Mouse (Mus musculus): ENCODE measurements around the gene Phactr2. TPM values are rescaled to one million over a fixed set of nuclear protein-coding genes. Genes with fewer than 3 reads are reported as not detected.
A peak's percentile ranks its signal among the peaks of the same experiment; 100 is the strongest.

Gene Phactr2
- polyA plus RNA-seq, 1 experiment from 2014 or later = 28.8 TPM

DNA sequence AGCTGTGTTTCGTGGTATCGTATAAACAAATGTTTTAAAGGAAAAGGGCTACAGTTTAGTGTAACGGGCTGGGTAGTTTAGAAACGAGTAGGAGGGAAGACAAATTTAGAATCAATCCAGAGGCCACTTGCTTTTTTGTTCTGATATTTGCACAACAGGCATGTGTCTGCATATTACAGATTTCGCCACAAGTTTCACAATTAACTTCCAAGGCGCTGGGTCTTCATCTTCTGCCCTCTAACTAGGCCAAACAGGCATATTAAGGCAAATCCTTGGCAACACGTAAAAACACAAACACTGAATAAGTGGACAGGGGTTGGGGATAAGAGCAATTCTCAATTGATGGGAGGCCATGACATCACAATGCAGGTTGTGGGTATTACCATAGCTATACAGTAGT, 298.3 kb downstream of the Phactr2 start:
- Histone ChIP-seq H3K4me2 (ENCODE audit: low read depth, severe bottlenecking) (no peak overlapping the region), H3K4me3 (ENCODE audit: low read depth, low read length) (no peak overlapping the region), H3K27ac (replicated peaks; ENCODE audit: low read depth, low read length) (no peak overlapping the region), H3K9ac (ENCODE audit: low read length) (no peak overlapping the region), H3K9me3 (ENCODE audit: control insufficient read depth, low read length) (no peaks in the 10 kb centered on the region), H3K27me3 (ENCODE audit: control insufficient read depth, insufficient read depth, low read length) (no peaks in the 10 kb centered on the region), H3K36me3 (ENCODE audit: control insufficient read depth, insufficient read depth, low read length) (peaks cover 4% of the 10 kb centered on the region; the same call in 1 of the 2 replicates), H3K4me1 (ENCODE audit: control insufficient read depth, insufficient read depth, low read length) (peaks cover 19% of the 10 kb centered on the region)
- no peak for ATAC-seq (ENCODE audit: insufficient number of reproducible peaks, low FRiP score, low TSS enrichment, low read depth)
- WGBS = 96% methylated on average over 7 of the region's 7 CpGs
- DNase-seq (ENCODE audit: low spot score) = no peak

DNA sequence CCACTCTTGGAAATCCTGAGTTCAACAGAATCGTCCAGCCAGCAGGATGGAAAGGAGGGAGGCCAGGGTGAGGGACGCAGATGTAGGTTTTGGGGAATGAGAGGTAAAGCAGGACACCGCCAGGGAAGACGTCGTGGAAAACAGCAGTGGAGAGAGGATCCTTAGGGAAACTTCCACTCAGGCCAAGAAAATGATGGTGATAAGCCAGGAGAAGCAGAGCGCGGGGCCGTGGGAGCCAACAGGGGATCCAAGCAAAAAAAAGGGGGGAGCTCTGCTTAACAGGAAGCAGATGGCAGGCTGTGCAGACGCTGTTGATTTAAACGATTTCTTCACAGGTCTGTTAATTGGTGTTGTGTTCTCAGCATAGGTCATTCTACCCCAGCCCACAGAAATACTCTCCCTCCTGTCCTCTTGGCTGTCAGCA, 301.4 kb downstream of the Phactr2 start:
- Histone ChIP-seq H3K9ac (ENCODE audit: low read length) (no peak overlapping the region), H3K4me1 (ENCODE audit: control insufficient read depth, insufficient read depth, low read length) (peaks cover 24% of the 10 kb centered on the region), H3K9me3 (ENCODE audit: control insufficient read depth, low read length) (no peaks in the 10 kb centered on the region), H3K27me3 (ENCODE audit: control insufficient read depth, insufficient read depth, low read length) (no peaks in the 10 kb centered on the region), H3K4me3 (ENCODE audit: low read depth, low read length) (no peak overlapping the region), H3K4me2 (ENCODE audit: low read depth, severe bottlenecking) (peak overlapping the region; percentile 24; the same call in 1 of the 2 replicates), H3K27ac (replicated peaks; ENCODE audit: low read depth, low read length) (no peak overlapping the region), H3K36me3 (ENCODE audit: control insufficient read depth, insufficient read depth, low read length) (no peaks in the 10 kb centered on the region; the same call in 1 of the 2 replicates)
- ATAC-seq (ENCODE audit: insufficient number of reproducible peaks, low FRiP score, low TSS enrichment, low read depth) (no peak), DNase-seq (ENCODE audit: low spot score) (peak; percentile 53)
- 20% methylated on average over 10 of the region's 10 CpGs for WGBS

- Histone ChIP-seq H3K9ac (ENCODE audit: low read length) (no peak overlapping the region), H3K27ac (replicated peaks; ENCODE audit: low read depth, low read length) (no peak overlapping the region), H3K4me1 (ENCODE audit: control insufficient read depth, insufficient read depth, low read length) (peaks cover 24% of the 10 kb centered on the region), H3K4me2 (ENCODE audit: low read depth, severe bottlenecking) (no peak overlapping the region), H3K36me3 (ENCODE audit: control insufficient read depth, insufficient read depth, low read length) (no peaks in the 10 kb centered on the region), H3K4me3 (ENCODE audit: low read depth, low read length) (no peak overlapping the region), H3K9me3 (ENCODE audit: control insufficient read depth, low read length) (no peaks in the 10 kb centered on the region), H3K27me3 (ENCODE audit: control insufficient read depth, insufficient read depth, low read length) (no peaks in the 10 kb centered on the region)
- ATAC-seq (ENCODE audit: insufficient number of reproducible peaks, low FRiP score, low TSS enrichment, low read depth) = no peak
- 21% methylated on average over 2 of the region's 2 CpGs for WGBS
- DNase-seq (ENCODE audit: low spot score) = no peak
Observed at GRCm38 (mm10) chr10:13171461-13171860, 302.8 kb downstream of the Phactr2 start.

DNA sequence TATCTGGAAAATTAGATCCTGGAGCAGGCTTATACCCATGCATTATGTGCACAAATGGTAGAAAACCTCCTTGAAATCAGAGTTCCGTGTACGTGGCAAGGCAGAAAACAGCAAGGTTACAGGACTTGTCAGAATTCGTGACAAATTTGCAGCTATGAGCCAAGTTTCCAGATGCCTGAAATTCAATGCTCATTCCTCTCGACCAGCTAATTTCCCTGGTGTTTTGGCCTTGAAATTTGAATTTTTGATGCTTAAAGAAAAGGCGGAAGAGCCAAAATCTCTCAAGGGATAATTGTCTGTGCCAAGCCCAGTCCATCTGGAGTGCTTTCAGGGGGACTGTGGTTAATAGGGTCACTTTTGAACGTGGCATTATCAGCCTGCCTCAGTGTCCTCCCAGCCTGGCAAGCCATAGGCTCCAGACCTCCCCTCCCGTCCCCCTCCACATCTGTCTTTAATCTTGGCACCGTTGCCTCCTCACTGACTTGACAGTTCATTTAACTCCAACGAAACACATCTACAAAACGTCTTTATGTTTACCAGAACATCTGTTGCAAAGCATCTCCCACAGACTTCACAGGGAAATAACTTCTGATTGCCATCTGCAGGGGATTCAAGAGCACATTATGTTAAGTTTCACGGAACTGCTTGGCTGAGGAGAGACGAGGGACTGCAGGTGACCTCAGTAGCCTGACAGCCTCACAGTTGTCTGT, 303.3 kb downstream of the Phactr2 start:
- H3K4me3 ChIP-seq (ENCODE audit: low read depth, low read length) = no peak overlapping the region
- peaks cover 24% of the 10 kb centered on the region for H3K4me1 ChIP-seq (ENCODE audit: control insufficient read depth, insufficient read depth, low read length)
- no peak overlapping the region; the same call in 1 of the 2 replicates for H3K27ac ChIP-seq (replicated peaks; ENCODE audit: low read depth, low read length)
- DNase-seq (ENCODE audit: low spot score) = peak; percentile 61
- H3K27me3 ChIP-seq (ENCODE audit: control insufficient read depth, insufficient read depth, low read length) = no peaks in the 10 kb centered on the region
- no peak overlapping the region for H3K9ac ChIP-seq (ENCODE audit: low read length)
- 12% methylated on average over 12 of the region's 12 CpGs for WGBS
- H3K9me3 ChIP-seq (ENCODE audit: control insufficient read depth, low read length) = no peaks in the 10 kb centered on the region
- H3K4me2 ChIP-seq (ENCODE audit: low read depth, severe bottlenecking) = no peak overlapping the region
- no peaks in the 10 kb centered on the region for H3K36me3 ChIP-seq (ENCODE audit: control insufficient read depth, insufficient read depth, low read length)
- peak; percentile 78; the same call in 1 of the 2 replicates for ATAC-seq (ENCODE audit: insufficient number of reproducible peaks, low FRiP score, low TSS enrichment, low read depth)

DNA sequence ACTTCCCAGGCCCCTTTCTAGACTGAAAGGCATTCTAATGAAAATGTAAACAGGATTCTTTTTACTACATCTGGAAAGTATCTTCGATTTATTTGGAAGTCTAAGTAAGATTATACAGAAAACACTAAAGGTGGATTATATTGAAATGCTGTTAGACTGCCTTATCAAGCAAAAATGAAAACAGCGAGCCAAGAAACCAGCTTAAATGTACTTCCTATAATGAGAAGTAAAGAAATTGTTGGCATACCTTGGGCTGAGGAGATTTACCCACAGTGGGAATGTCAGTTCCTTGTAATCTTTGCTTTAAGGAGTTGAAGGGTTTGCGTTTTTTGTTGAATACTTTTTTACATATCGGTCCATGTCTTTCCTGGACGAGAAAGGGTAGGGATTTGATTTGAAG, 305.8 kb downstream of the Phactr2 start:
- 83% methylated on average over 5 of the region's 5 CpGs for WGBS
- no peaks in the 10 kb centered on the region for H3K27me3 ChIP-seq (ENCODE audit: control insufficient read depth, insufficient read depth, low read length)
- no peaks in the 10 kb centered on the region for H3K36me3 ChIP-seq (ENCODE audit: control insufficient read depth, insufficient read depth, low read length)
- H3K4me3 ChIP-seq (ENCODE audit: low read depth, low read length) = no peak overlapping the region
- no peak overlapping the region for H3K4me2 ChIP-seq (ENCODE audit: low read depth, severe bottlenecking)
- H3K27ac ChIP-seq (replicated peaks; ENCODE audit: low read depth, low read length) = no peak overlapping the region
- H3K4me1 ChIP-seq (ENCODE audit: control insufficient read depth, insufficient read depth, low read length) = peaks cover 24% of the 10 kb centered on the region
- ATAC-seq (ENCODE audit: insufficient number of reproducible peaks, low FRiP score, low TSS enrichment, low read depth) (no peak), DNase-seq (ENCODE audit: low spot score) (no peak)
- H3K9me3 ChIP-seq (ENCODE audit: control insufficient read depth, low read length) = no peaks in the 10 kb centered on the region
- H3K9ac ChIP-seq (ENCODE audit: low read length) = no peak overlapping the region

DNA sequence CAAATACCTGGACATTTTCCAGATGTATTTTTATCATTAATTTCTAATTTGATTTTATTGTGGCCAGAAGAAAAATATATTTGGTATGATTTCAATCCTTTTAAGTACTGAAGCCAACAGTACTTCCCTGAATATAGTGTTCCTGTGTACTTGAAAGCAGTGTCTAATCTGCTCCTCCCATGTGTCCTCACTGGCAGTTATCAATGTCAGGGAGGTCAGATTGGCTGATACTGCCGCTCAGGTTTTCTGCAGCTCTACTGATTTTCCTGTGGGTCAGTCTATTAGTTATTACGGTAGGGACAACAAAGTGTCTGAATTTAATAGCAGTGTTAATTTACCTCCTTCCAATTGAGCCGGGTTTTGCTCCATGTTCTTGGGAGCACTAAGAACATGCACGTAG, 312.2 kb downstream of the Phactr2 start:
- 68% methylated on average over 4 of the region's 4 CpGs for WGBS
- no peak overlapping the region for H3K27ac ChIP-seq (replicated peaks; ENCODE audit: low read depth, low read length)
- no peak for DNase-seq (ENCODE audit: low spot score)
- H3K9me3 ChIP-seq (ENCODE audit: control insufficient read depth, low read length) = no peaks in the 10 kb centered on the region
- no peaks in the 10 kb centered on the region for H3K4me1 ChIP-seq (ENCODE audit: control insufficient read depth, insufficient read depth, low read length)
- no peaks in the 10 kb centered on the region for H3K27me3 ChIP-seq (ENCODE audit: control insufficient read depth, insufficient read depth, low read length)
- H3K9ac ChIP-seq (ENCODE audit: low read length) = no peak overlapping the region
- ATAC-seq (ENCODE audit: insufficient number of reproducible peaks, low FRiP score, low TSS enrichment, low read depth) = no peak
- no peak overlapping the region for H3K4me3 ChIP-seq (ENCODE audit: low read depth, low read length)
- H3K4me2 ChIP-seq (ENCODE audit: low read depth, severe bottlenecking) = no peak overlapping the region
- H3K36me3 ChIP-seq (ENCODE audit: control insufficient read depth, insufficient read depth, low read length) = no peaks in the 10 kb centered on the region

DNA sequence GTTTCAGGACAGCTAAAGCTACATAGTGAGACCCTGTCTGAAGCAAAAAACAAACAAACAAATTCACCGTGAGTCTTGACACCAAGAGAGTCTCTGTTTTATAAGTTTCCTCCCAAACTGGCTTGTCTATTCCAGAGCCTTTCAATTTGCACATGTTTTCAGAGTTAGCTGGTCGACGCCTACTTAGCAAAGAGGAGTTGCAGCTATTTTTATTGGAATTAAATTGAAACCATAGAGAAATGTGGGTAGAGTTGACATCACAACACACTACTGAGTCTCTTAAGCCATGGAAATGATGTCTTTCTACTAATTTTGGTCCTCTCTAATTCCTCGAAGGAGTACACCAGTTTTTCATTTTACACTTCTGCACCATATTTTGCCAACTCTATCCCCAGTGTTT, 313.3 kb downstream of the Phactr2 start:
- no peaks in the 10 kb centered on the region for H3K27me3 ChIP-seq (ENCODE audit: control insufficient read depth, insufficient read depth, low read length)
- H3K9me3 ChIP-seq (ENCODE audit: control insufficient read depth, low read length) = no peaks in the 10 kb centered on the region
- H3K27ac ChIP-seq (replicated peaks; ENCODE audit: low read depth, low read length) = no peak overlapping the region
- H3K4me1 ChIP-seq (ENCODE audit: control insufficient read depth, insufficient read depth, low read length) = no peaks in the 10 kb centered on the region
- no peak for ATAC-seq (ENCODE audit: insufficient number of reproducible peaks, low FRiP score, low TSS enrichment, low read depth)
- H3K4me2 ChIP-seq (ENCODE audit: low read depth, severe bottlenecking) = no peak overlapping the region
- 85% methylated on average over 4 of the region's 4 CpGs for WGBS
- H3K36me3 ChIP-seq (ENCODE audit: control insufficient read depth, insufficient read depth, low read length) = no peaks in the 10 kb centered on the region
- DNase-seq (ENCODE audit: low spot score) = no peak
- no peak overlapping the region for H3K9ac ChIP-seq (ENCODE audit: low read length)
- no peak overlapping the region for H3K4me3 ChIP-seq (ENCODE audit: low read depth, low read length)

Data from limb, embryonic 11.5 days (tissue).